Mouse (Mus musculus) heart, postnatal 0 days (tissue): Measurements from ENCODE around the gene Abhd12b. TPM values are rescaled to one million over a fixed set of nuclear protein-coding genes. Genes with fewer than 3 reads are reported as not detected.

ENCODE experiments used
- ATAC-seq: fragments of 200-750 bp; cut with Nextera tagmentation; 2 replicates; pipeline ENCODE4 v1.8.0; 2017; ENCODE audit warnings: low read depth, moderate number of reproducible peaks, moderate library complexity; ENCODE audit not compliant: insufficient read depth
- DNase-seq: peaks from one replicate; pipeline ENCODE4 v3.0.0-alpha.2; 2016; ENCODE audit warnings: low spot score
- H3K27ac ChIP-seq: fragments of 300-500 bp; sonication (generic); 2 replicates; pipeline ENCODE4 v1.5.1; 2014; ENCODE audit warnings: low read depth, mild to moderate bottlenecking
- H3K27me3 ChIP-seq: fragments of 300-500 bp; sonication (generic); 2 replicates; pipeline ENCODE4 v1.6.1; 2014; ENCODE audit warnings: low read length, mixed read lengths; ENCODE audit not compliant: control insufficient read depth, insufficient read depth
- H3K36me3 ChIP-seq: fragments of 300-500 bp; sonication (generic); replicated peaks from 2 replicates; pipeline ENCODE4 v1.6.1; 2014; ENCODE audit warnings: low read length, mixed read lengths; ENCODE audit not compliant: control insufficient read depth, insufficient read depth
- H3K4me1 ChIP-seq: fragments of 300-500 bp; sonication (generic); 2 replicates; pipeline ENCODE4 v1.6.1; 2014; ENCODE audit warnings: antibody characterized with exemption; ENCODE audit not compliant: control insufficient read depth, insufficient read depth
- H3K4me2 ChIP-seq: fragments of 300-500 bp; sonication (generic); 2 replicates; pipeline ENCODE4 v1.6.1; 2014; ENCODE audit warnings: low read depth, mild to moderate bottlenecking, low read length, moderate library complexity
- H3K4me3 ChIP-seq: fragments of 300-500 bp; sonication (generic); 2 replicates; pipeline ENCODE4 v1.5.1; 2014; ENCODE audit warnings: low read depth, low read length
- H3K9ac ChIP-seq: fragments of 300-500 bp; sonication (generic); replicated peaks from 2 replicates; pipeline ENCODE4 v1.6.1; 2014; ENCODE audit warnings: low read depth, low read length, mixed read lengths
- H3K9me3 ChIP-seq: fragments of 300-500 bp; sonication (generic); replicated peaks from 2 replicates; pipeline ENCODE4 v1.6.1; 2016; ENCODE audit warnings: low read length; ENCODE audit not compliant: control insufficient read depth
- CTCF ChIP-seq: IDR thresholded peaks from 2 replicates; pipeline ENCODE4 v1.5.1; 2016; ENCODE audit warnings: antibody characterized with exemption, control low read depth, low read depth
- EP300 ChIP-seq: IDR thresholded peaks from 2 replicates; pipeline ENCODE4 v1.6.1; 2016; ENCODE audit warnings: antibody characterized with exemption, low read depth
- WGBS: fragments of 180-500 bp; shearing (Covaris S2); extraction: QIAGEN DNeasy Blood & Tissue Kit; methylation state at CpG from one replicate; pipeline ENCODE4 v1.1.7; 2014; 5-methylcytosine and 5-hydroxymethylcytosine counted together
- polyA plus RNA-seq: library from polyadenylated mRNA; unstranded; fragments of >200 nt; fragmentation: Nextera tagmentation; extraction: Ambion mirVana; gene quantifications from 2 replicates; pipeline ENCODE4 v1.2.1, GENCODE M21; 2015
- total RNA-seq: library from RNA; depleted of rRNA; stranded (reverse); fragments of >200 nt; gene quantifications from 2 replicates; pipeline ENCODE4 v1.2.3, GENCODE M21; 2014; ENCODE audit warnings: low replicate concordance; rRNA removed

Gene Abhd12b
- total and polyA plus RNA-seq, 2 experiments from 2014 or later, result not detected

GRCm38 (mm10) chr12:70231294-70231693, 77.4 kb downstream of the Abhd12b start, which contains the start of gene Pygl:
Pygl (minus strand) TSS chr12:70231488.
- ATAC-seq (no peak), DNase-seq (no peak)
- no peak within 1 kb of the TSS for H3K27ac ChIP-seq
- 64% methylated on average over 2 of the region's 2 CpGs for WGBS
- H3K36me3 ChIP-seq, result no peaks in the 10 kb centered on the region
- TF ChIP-seq EP300 (no peak), CTCF (no peak)
- H3K4me1 ChIP-seq, result peaks cover 28% of the 10 kb centered on the region
- H3K9ac ChIP-seq, result no peak within 1 kb of the TSS
- H3K4me3 ChIP-seq, result no peak within 1 kb of the TSS
- H3K4me2 ChIP-seq, result no peak within 1 kb of the TSS
- H3K9me3 ChIP-seq, result no peaks in the 10 kb centered on the region
- H3K27me3 ChIP-seq, result no peaks in the 10 kb centered on the region

GRCm38 (mm10) chr12:70232020-70232544, 78.1 kb downstream of the Abhd12b start:
- H3K4me2 ChIP-seq, result no peak overlapping the region
- no peak for DNase-seq
- TF ChIP-seq CTCF (no peak), EP300 (no peak)
- 23% methylated on average over 5 of the region's 5 CpGs for WGBS
- no peaks in the 10 kb centered on the region for H3K9me3 ChIP-seq
- no peak overlapping the region for H3K27ac ChIP-seq
- H3K36me3 ChIP-seq, result no peaks in the 10 kb centered on the region
- no peak for ATAC-seq
- no peaks in the 10 kb centered on the region for H3K27me3 ChIP-seq
- no peak overlapping the region for H3K9ac ChIP-seq
- H3K4me1 ChIP-seq, result peaks cover 20% of the 10 kb centered on the region
- no peak overlapping the region for H3K4me3 ChIP-seq

Other genes with a start within 250 kb of the Abhd12b start
- 35.5 and 48.1 TPM in 2 replicates for gene Sav1, start 167.1 kb upstream of the Abhd12b start, total RNA-seq
- 4.0 and 4.3 TPM in 2 replicates for gene Sav1, start 167.1 kb upstream of the Abhd12b start, polyA plus RNA-seq
- gene Nin, start 40.4 kb upstream of the Abhd12b start, total RNA-seq, result 9.8 and 15.3 TPM in 2 replicates
- gene Nin, start 40.4 kb upstream of the Abhd12b start, polyA plus RNA-seq, result 4.3 and 5.1 TPM in 2 replicates
- gene Pygl, start 77.3 kb downstream of the Abhd12b start, total RNA-seq, result 43.2 and 58.9 TPM in 2 replicates
- gene Pygl, start 77.3 kb downstream of the Abhd12b start, polyA plus RNA-seq, result 28.5 and 31.6 TPM in 2 replicates
- 0.35 and 0.80 TPM in 2 replicates for gene Trim9, start 193.5 kb downstream of the Abhd12b start, total RNA-seq
- 0.66 and 0.67 TPM in 2 replicates for gene Trim9, start 193.5 kb downstream of the Abhd12b start, polyA plus RNA-seq